Mouse (Mus musculus) lung, postnatal 0 days (tissue): ENCODE data around the gene Hist1h4i.

ENCODE experiments used
- CTCF ChIP-seq: IDR thresholded peaks from 2 replicates; pipeline ENCODE4 v1.5.1; 2016; ENCODE audit warnings: antibody characterized with exemption, mild to moderate bottlenecking
- EP300 ChIP-seq: IDR thresholded peaks from 2 replicates; pipeline ENCODE4 v1.6.1; 2016; ENCODE audit warnings: antibody characterized with exemption, mild to moderate bottlenecking, control low read depth

GRCm38 (mm10) chr13:22013716-22014115, 27.4 kb downstream of the Hist1h4i start:
- TF ChIP-seq EP300 (no peak), CTCF (no peak)
